Mouse (Mus musculus): Measurements from ENCODE around the gene Cdk2ap2. TPM values are rescaled to one million over a fixed set of nuclear protein-coding genes. Genes with fewer than 3 reads are reported as not detected.

Gene Cdk2ap2
- polyA plus RNA-seq, 1 experiment from 2014 or later: 91.2 TPM

GRCm38 (mm10) chr19:4099837-4100717 is 3.1 kb downstream of the Cdk2ap2 start, which contains the start of gene Pitpnm1:
Gene Pitpnm1, plus strand, starts transcription at chr19:4099998.
- Histone ChIP-seq H3K9ac (replicated peaks) (peak within 1 kb of the TSS; percentile 50), H3K27me3 (ENCODE audit: insufficient read depth, low read length) (peaks cover 19% of the 10 kb centered on the region), H3K4me2 (ENCODE audit: low read depth, low read length) (peak within 1 kb of the TSS; percentile 95), H3K36me3 (replicated peaks; ENCODE audit: insufficient read depth, low read length) (peaks cover 7% of the 10 kb centered on the region), H3K9me3 (ENCODE audit: low read length) (no peaks in the 10 kb centered on the region), H3K4me3 (ENCODE audit: low read depth, low read length) (peak within 1 kb of the TSS; percentile 51), H3K4me1 (ENCODE audit: insufficient read depth) (peaks cover 39% of the 10 kb centered on the region), H3K27ac (ENCODE audit: low read depth) (peak within 1 kb of the TSS; percentile 95)
- DNase-seq (peak; percentile 86), ATAC-seq (no peak)
- WGBS (ENCODE audit: insufficient replicate concordance): 1% methylated on average over 49 of the region's 53 CpGs
- TF ChIP-seq EP300 (IDR thresholded peaks at IDR 0.05; ENCODE audit: low read depth) (no peak), CTCF (IDR thresholded peaks at IDR 0.05; ENCODE audit: low read depth) (no peak)

DNA sequence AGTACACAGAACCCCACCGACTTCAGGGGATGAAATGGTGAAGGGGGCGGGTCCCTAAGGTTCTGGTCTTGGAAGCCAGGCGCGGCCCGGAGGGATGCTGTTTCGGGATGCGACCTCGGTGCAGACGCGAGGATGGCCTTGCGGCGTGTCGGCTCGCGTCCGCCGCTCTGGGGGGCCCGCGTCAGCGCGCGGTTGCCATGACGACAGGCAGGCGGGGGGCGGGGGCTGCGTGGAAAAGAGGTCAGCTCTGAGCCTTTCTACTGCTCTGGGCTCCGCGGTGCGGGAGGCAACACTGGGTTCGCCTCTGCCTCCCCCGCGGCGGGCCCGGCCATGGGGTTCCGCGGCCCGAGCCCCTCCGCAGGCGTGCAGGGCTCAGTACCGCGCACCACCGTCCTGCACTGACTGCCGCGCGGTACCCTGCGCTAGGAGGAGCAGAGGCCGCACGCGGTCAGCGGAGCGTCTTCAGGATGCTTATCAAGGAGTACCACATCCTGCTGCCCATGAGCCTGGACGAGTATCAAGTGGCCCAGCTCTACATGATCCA is 3.8 kb downstream of the Cdk2ap2 start:
- H3K36me3 ChIP-seq (replicated peaks; ENCODE audit: insufficient read depth, low read length): peaks cover 7% of the 10 kb centered on the region
- no peaks in the 10 kb centered on the region for H3K9me3 ChIP-seq (ENCODE audit: low read length)
- no peak for ATAC-seq
- no peak for TF ChIP-seq EP300 (IDR thresholded peaks at IDR 0.05; ENCODE audit: low read depth)
- no peak for TF ChIP-seq CTCF (IDR thresholded peaks at IDR 0.05; ENCODE audit: low read depth)
- peak overlapping the region; percentile 95 for H3K4me2 ChIP-seq (ENCODE audit: low read depth, low read length)
- H3K27ac ChIP-seq (ENCODE audit: low read depth): no peak overlapping the region
- H3K27me3 ChIP-seq (ENCODE audit: insufficient read depth, low read length): peaks cover 19% of the 10 kb centered on the region
- peaks cover 39% of the 10 kb centered on the region for H3K4me1 ChIP-seq (ENCODE audit: insufficient read depth)
- WGBS (ENCODE audit: insufficient replicate concordance): 2% methylated on average over 50 of the region's 52 CpGs
- DNase-seq: peak; percentile 48
- peak overlapping the region; percentile 51 for H3K4me3 ChIP-seq (ENCODE audit: low read depth, low read length)
- peak overlapping the region; percentile 50 for H3K9ac ChIP-seq (replicated peaks)

DNA sequence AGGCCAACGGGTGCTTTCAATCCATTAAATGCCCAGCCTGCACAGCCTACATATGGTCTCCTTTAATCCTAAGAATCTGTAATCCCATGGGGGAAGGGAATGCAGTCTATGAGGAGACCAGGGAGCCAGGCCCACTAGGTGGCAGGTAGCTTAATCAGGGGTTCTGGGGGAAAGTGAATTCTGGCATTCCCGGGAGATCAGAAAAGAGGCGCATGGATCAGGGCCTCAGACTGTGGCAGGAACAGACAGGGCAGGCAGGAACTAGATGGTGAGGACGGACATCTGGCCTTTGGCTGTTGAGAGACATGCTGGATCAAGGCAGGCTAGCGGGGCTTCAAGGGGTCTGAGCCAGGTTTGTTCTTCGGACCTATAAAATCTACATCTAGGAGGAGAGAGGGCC is 4.5 kb downstream of the Cdk2ap2 start:
- H3K4me2 ChIP-seq (ENCODE audit: low read depth, low read length): peak overlapping the region; percentile 95
- DNase-seq: no peak
- H3K36me3 ChIP-seq (replicated peaks; ENCODE audit: insufficient read depth, low read length): peaks cover 7% of the 10 kb centered on the region
- no peaks in the 10 kb centered on the region for H3K9me3 ChIP-seq (ENCODE audit: low read length)
- H3K4me3 ChIP-seq (ENCODE audit: low read depth, low read length): no peak overlapping the region
- TF ChIP-seq CTCF (IDR thresholded peaks at IDR 0.05; ENCODE audit: low read depth) (no peak), EP300 (IDR thresholded peaks at IDR 0.05; ENCODE audit: low read depth) (no peak)
- ATAC-seq: no peak
- H3K27ac ChIP-seq (ENCODE audit: low read depth): no peak overlapping the region
- 81% methylated on average over 6 of the region's 6 CpGs for WGBS (ENCODE audit: insufficient replicate concordance)
- peaks cover 19% of the 10 kb centered on the region for H3K27me3 ChIP-seq (ENCODE audit: insufficient read depth, low read length)
- H3K4me1 ChIP-seq (ENCODE audit: insufficient read depth): peaks cover 35% of the 10 kb centered on the region
- H3K9ac ChIP-seq (replicated peaks): no peak overlapping the region

GRCm38 (mm10) chr19:4102049-4102448 is 5.1 kb downstream of the Cdk2ap2 start:
- no peak overlapping the region for H3K4me3 ChIP-seq (ENCODE audit: low read depth, low read length)
- ATAC-seq (no peak), DNase-seq (no peak)
- H3K4me2 ChIP-seq (ENCODE audit: low read depth, low read length): no peak overlapping the region
- 72% methylated on average over 2 of the region's 2 CpGs for WGBS (ENCODE audit: insufficient replicate concordance)
- peaks cover 19% of the 10 kb centered on the region for H3K27me3 ChIP-seq (ENCODE audit: insufficient read depth, low read length)
- TF ChIP-seq EP300 (IDR thresholded peaks at IDR 0.05; ENCODE audit: low read depth) (no peak), CTCF (IDR thresholded peaks at IDR 0.05; ENCODE audit: low read depth) (no peak)
- no peak overlapping the region for H3K9ac ChIP-seq (replicated peaks)
- H3K9me3 ChIP-seq (ENCODE audit: low read length): no peaks in the 10 kb centered on the region
- no peak overlapping the region for H3K27ac ChIP-seq (ENCODE audit: low read depth)
- peaks cover 34% of the 10 kb centered on the region for H3K4me1 ChIP-seq (ENCODE audit: insufficient read depth)
- peaks cover 7% of the 10 kb centered on the region for H3K36me3 ChIP-seq (replicated peaks; ENCODE audit: insufficient read depth, low read length)

DNA sequence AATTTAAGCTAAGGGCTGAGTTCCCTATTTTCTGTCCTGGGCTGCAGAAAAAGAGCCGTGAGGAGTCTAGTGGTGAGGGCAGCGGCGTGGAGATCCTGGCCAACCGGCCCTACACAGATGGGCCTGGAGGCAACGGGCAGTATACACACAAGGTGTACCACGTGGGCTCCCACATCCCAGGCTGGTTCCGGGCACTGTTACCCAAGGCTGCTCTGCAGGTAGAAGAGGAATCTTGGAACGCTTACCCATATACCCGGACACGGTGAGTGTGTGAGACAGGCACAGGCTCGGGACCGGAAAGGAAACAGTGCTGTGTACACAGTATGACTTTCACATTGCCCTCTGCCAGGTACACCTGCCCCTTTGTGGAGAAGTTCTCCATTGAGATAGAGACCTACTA is 5.6 kb downstream of the Cdk2ap2 start:
- Histone ChIP-seq H3K27ac (ENCODE audit: low read depth) (no peak overlapping the region), H3K36me3 (replicated peaks; ENCODE audit: insufficient read depth, low read length) (peaks cover 7% of the 10 kb centered on the region), H3K4me2 (ENCODE audit: low read depth, low read length) (no peak overlapping the region), H3K4me3 (ENCODE audit: low read depth, low read length) (no peak overlapping the region), H3K9ac (replicated peaks) (no peak overlapping the region), H3K27me3 (ENCODE audit: insufficient read depth, low read length) (peaks cover 19% of the 10 kb centered on the region), H3K4me1 (ENCODE audit: insufficient read depth) (peaks cover 33% of the 10 kb centered on the region), H3K9me3 (ENCODE audit: low read length) (no peaks in the 10 kb centered on the region)
- TF ChIP-seq CTCF (IDR thresholded peaks at IDR 0.05; ENCODE audit: low read depth) (no peak), EP300 (IDR thresholded peaks at IDR 0.05; ENCODE audit: low read depth) (no peak)
- WGBS (ENCODE audit: insufficient replicate concordance): 86% methylated on average over 12 of the region's 12 CpGs
- DNase-seq (no peak), ATAC-seq (no peak)

DNA sequence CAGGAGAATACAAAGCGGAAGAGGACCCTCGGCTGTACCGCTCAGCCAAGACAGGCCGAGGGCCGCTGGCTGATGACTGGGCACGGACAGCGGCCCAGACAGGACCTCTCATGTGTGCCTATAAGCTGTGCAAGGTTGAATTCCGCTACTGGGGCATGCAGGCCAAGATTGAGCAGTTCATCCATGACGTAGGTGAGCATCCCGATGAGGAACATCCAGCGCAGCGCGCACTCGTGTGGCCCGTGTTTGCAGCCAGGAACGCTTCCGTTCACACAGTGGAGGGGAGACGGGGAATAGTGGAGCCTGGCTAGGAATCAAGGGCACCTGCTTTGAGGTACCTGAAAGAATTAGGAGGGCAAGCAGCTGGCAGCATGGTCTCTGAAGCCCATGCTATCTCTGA is 6.3 kb downstream of the Cdk2ap2 start:
- Histone ChIP-seq H3K4me1 (ENCODE audit: insufficient read depth) (peaks cover 28% of the 10 kb centered on the region), H3K9me3 (ENCODE audit: low read length) (no peaks in the 10 kb centered on the region), H3K9ac (replicated peaks) (no peak overlapping the region), H3K4me2 (ENCODE audit: low read depth, low read length) (no peak overlapping the region), H3K36me3 (replicated peaks; ENCODE audit: insufficient read depth, low read length) (peaks cover 7% of the 10 kb centered on the region), H3K27ac (ENCODE audit: low read depth) (no peak overlapping the region), H3K4me3 (ENCODE audit: low read depth, low read length) (no peak overlapping the region), H3K27me3 (ENCODE audit: insufficient read depth, low read length) (peaks cover 19% of the 10 kb centered on the region)
- DNase-seq: no peak
- TF ChIP-seq CTCF (IDR thresholded peaks at IDR 0.05; ENCODE audit: low read depth): no peak
- TF ChIP-seq EP300 (IDR thresholded peaks at IDR 0.05; ENCODE audit: low read depth): no peak
- 92% methylated on average over 18 of the region's 18 CpGs for WGBS (ENCODE audit: insufficient replicate concordance)
- no peak for ATAC-seq
